Mouse (Mus musculus): ENCODE results near the gene Tnfaip8l3. TPM values are rescaled to one million over a fixed set of nuclear protein-coding genes. Genes with fewer than 3 reads are reported as not detected.

Gene Tnfaip8l3
- 0.49 and 0.76 TPM in 2 replicates for polyA plus RNA-seq (2014; fragmentation: Nextera tagmentation; extraction: Ambion mirVana)

- ATAC-seq (ENCODE audit: insufficient read depth) (peak; percentile 86), DNase-seq (peak; percentile 37)
- Histone ChIP-seq H3K4me2 (peak within 1 kb of the TSS; percentile 95), H3K27me3 (ENCODE audit: insufficient read depth, low read length) (peaks cover 27% of the 10 kb centered on the region), H3K27ac (ENCODE audit: low read depth) (no peak within 1 kb of the TSS), H3K4me3 (ENCODE audit: low read depth, low read length) (peak within 1 kb of the TSS; percentile 50), H3K9me3 (ENCODE audit: low read depth, low read length) (no peaks in the 10 kb centered on the region), H3K36me3 (ENCODE audit: insufficient read depth) (no peaks in the 10 kb centered on the region), H3K4me1 (ENCODE audit: insufficient read depth) (no peaks in the 10 kb centered on the region), H3K9ac (peak within 1 kb of the TSS; percentile 49)
- no peak; the same call in 1 of the 2 replicates for TF ChIP-seq CTCF (IDR thresholded peaks at IDR 0.05; ENCODE audit: low read depth)
- under 1% methylated on average over 30 of the region's 35 CpGs for WGBS
Measured at GRCm38 (mm10) chr9:54068032-54068649, at the start of gene Tnfaip8l3. Gene Tnfaip8l3 (minus strand): TSS chr9:54068388.

- H3K9me3 ChIP-seq (ENCODE audit: low read depth, low read length), result no peaks in the 10 kb centered on the region
- H3K27me3 ChIP-seq (ENCODE audit: insufficient read depth, low read length), result no peaks in the 10 kb centered on the region
- H3K4me2 ChIP-seq, result no peak overlapping the region
- ATAC-seq (ENCODE audit: insufficient read depth) (no peak), DNase-seq (peak; percentile 45)
- TF ChIP-seq CTCF (IDR thresholded peaks at IDR 0.05; ENCODE audit: low read depth), result peak; percentile 63
- no peaks in the 10 kb centered on the region for H3K4me1 ChIP-seq (ENCODE audit: insufficient read depth)
- no peaks in the 10 kb centered on the region for H3K36me3 ChIP-seq (ENCODE audit: insufficient read depth)
- H3K9ac ChIP-seq, result no peak overlapping the region
- no peak overlapping the region for H3K4me3 ChIP-seq (ENCODE audit: low read depth, low read length)
- H3K27ac ChIP-seq (ENCODE audit: low read depth), result no peak overlapping the region
Measured at GRCm38 (mm10) chr9:54112726-54113125, 44.5 kb upstream of the Tnfaip8l3 start.

- TF ChIP-seq CTCF (IDR thresholded peaks at IDR 0.05; ENCODE audit: low read depth), result no peak
Measured at GRCm38 (mm10) chr9:54098636-54099035, 30.4 kb upstream of the Tnfaip8l3 start.

GRCm38 (mm10) chr9:54097091-54097490 is 28.9 kb upstream of the Tnfaip8l3 start:
- Histone ChIP-seq H3K27me3 (ENCODE audit: insufficient read depth, low read length) (no peaks in the 10 kb centered on the region), H3K4me1 (ENCODE audit: insufficient read depth) (no peaks in the 10 kb centered on the region), H3K9me3 (ENCODE audit: low read depth, low read length) (no peaks in the 10 kb centered on the region), H3K9ac (no peak overlapping the region), H3K4me3 (ENCODE audit: low read depth, low read length) (no peak overlapping the region), H3K27ac (ENCODE audit: low read depth) (no peak overlapping the region), H3K36me3 (ENCODE audit: insufficient read depth) (no peaks in the 10 kb centered on the region), H3K4me2 (no peak overlapping the region)
- no peak for DNase-seq
- no peak for TF ChIP-seq CTCF (IDR thresholded peaks at IDR 0.05; ENCODE audit: low read depth)
- ATAC-seq (ENCODE audit: insufficient read depth), result no peak
- 70% methylated on average over 6 of the region's 6 CpGs for WGBS

More at GRCm38 (mm10) chr9:54098636-54099035, 30.4 kb upstream of the Tnfaip8l3 start:
- DNase-seq (no peak), ATAC-seq (ENCODE audit: insufficient read depth) (no peak)
- no peaks in the 10 kb centered on the region for H3K4me1 ChIP-seq (ENCODE audit: insufficient read depth)
- no peaks in the 10 kb centered on the region for H3K27me3 ChIP-seq (ENCODE audit: insufficient read depth, low read length)
- no peaks in the 10 kb centered on the region for H3K36me3 ChIP-seq (ENCODE audit: insufficient read depth)
- no peak overlapping the region for H3K9ac ChIP-seq
- H3K9me3 ChIP-seq (ENCODE audit: low read depth, low read length), result no peaks in the 10 kb centered on the region
- no peak overlapping the region for H3K4me3 ChIP-seq (ENCODE audit: low read depth, low read length)
- H3K4me2 ChIP-seq, result no peak overlapping the region
- H3K27ac ChIP-seq (ENCODE audit: low read depth), result no peak overlapping the region

GRCm38 (mm10) chr9:54084245-54084644 is 16.1 kb upstream of the Tnfaip8l3 start:
- no peak for TF ChIP-seq CTCF (IDR thresholded peaks at IDR 0.05; ENCODE audit: low read depth)
- H3K9me3 ChIP-seq (ENCODE audit: low read depth, low read length), result no peaks in the 10 kb centered on the region
- no peaks in the 10 kb centered on the region for H3K27me3 ChIP-seq (ENCODE audit: insufficient read depth, low read length)
- no peak overlapping the region for H3K27ac ChIP-seq (ENCODE audit: low read depth)
- 66% methylated on average over 3 of the region's 3 CpGs for WGBS
- H3K9ac ChIP-seq, result no peak overlapping the region
- H3K4me2 ChIP-seq, result no peak overlapping the region
- no peak for ATAC-seq (ENCODE audit: insufficient read depth)
- H3K4me1 ChIP-seq (ENCODE audit: insufficient read depth), result no peaks in the 10 kb centered on the region
- H3K36me3 ChIP-seq (ENCODE audit: insufficient read depth), result no peaks in the 10 kb centered on the region
- H3K4me3 ChIP-seq (ENCODE audit: low read depth, low read length), result no peak overlapping the region
- DNase-seq, result no peak

- no peak overlapping the region for H3K27ac ChIP-seq (ENCODE audit: low read depth)
- ATAC-seq (ENCODE audit: insufficient read depth) (no peak), DNase-seq (peak; percentile 43)
- no peaks in the 10 kb centered on the region for H3K4me1 ChIP-seq (ENCODE audit: insufficient read depth)
- TF ChIP-seq CTCF (IDR thresholded peaks at IDR 0.05; ENCODE audit: low read depth), result no peak
- H3K4me3 ChIP-seq (ENCODE audit: low read depth, low read length), result no peak overlapping the region
- no peak overlapping the region for H3K9ac ChIP-seq
- H3K9me3 ChIP-seq (ENCODE audit: low read depth, low read length), result no peaks in the 10 kb centered on the region
- H3K4me2 ChIP-seq, result no peak overlapping the region
- no peaks in the 10 kb centered on the region for H3K27me3 ChIP-seq (ENCODE audit: insufficient read depth, low read length)
- WGBS, result 42% methylated on average over 2 of the region's 2 CpGs
- H3K36me3 ChIP-seq (ENCODE audit: insufficient read depth), result no peaks in the 10 kb centered on the region
Measured at GRCm38 (mm10) chr9:54077740-54078139, 9.6 kb upstream of the Tnfaip8l3 start.

- H3K27me3 ChIP-seq (ENCODE audit: insufficient read depth, low read length), result no peaks in the 10 kb centered on the region
- DNase-seq (peak; percentile 80), ATAC-seq (ENCODE audit: insufficient read depth) (0 out of 2 replicates have a peak, but pooled peaks have one; percentile 24)
- no peak for TF ChIP-seq CTCF (IDR thresholded peaks at IDR 0.05; ENCODE audit: low read depth)
- H3K27ac ChIP-seq (ENCODE audit: low read depth), result no peak overlapping the region
- H3K4me1 ChIP-seq (ENCODE audit: insufficient read depth), result no peaks in the 10 kb centered on the region
- H3K9me3 ChIP-seq (ENCODE audit: low read depth, low read length), result no peaks in the 10 kb centered on the region
- WGBS, result 49% methylated on average over 3 of the region's 3 CpGs
- no peak overlapping the region for H3K9ac ChIP-seq
- no peaks in the 10 kb centered on the region for H3K36me3 ChIP-seq (ENCODE audit: insufficient read depth)
- no peak overlapping the region for H3K4me3 ChIP-seq (ENCODE audit: low read depth, low read length)
- H3K4me2 ChIP-seq, result no peak overlapping the region
Measured at GRCm38 (mm10) chr9:54074901-54075300, 6.7 kb upstream of the Tnfaip8l3 start.
